Mouse (Mus musculus): ENCODE data around the gene Akr1c18.

- TF ChIP-seq CTCF (IDR thresholded peaks at IDR 0.05; ENCODE audit: extremely low read depth, insufficient read depth, insufficient read length, insufficient replicate concordance) (no peak), POLR2A (IDR thresholded peaks at IDR 0.05; ENCODE audit: low read depth, low read length) (no peak)
Observed at GRCm38 (mm10) chr13:4131317-4131716, 19.1 kb downstream of the Akr1c18 start.

Measured in spleen, adult 2 months (tissue).